Mouse (Mus musculus) embryonic facial prominence, embryonic 14.5 days (tissue): ENCODE measurements around the gene Prss41. TPM values are rescaled to one million over a fixed set of nuclear protein-coding genes. Genes with fewer than 3 reads are reported as not detected.
"Not testable (repeated sequence)": the region's sequence is repeated elsewhere in the genome, so short reads cannot be mapped to it uniquely, and the experiment has no call there.

Experiments
- ATAC-seq: fragments of 200-750 bp; cut with Nextera tagmentation; 2 replicates; pipeline ENCODE4 v1.8.0; 2017; ENCODE audit warnings: low read depth, moderate number of reproducible peaks, moderate TSS enrichment
- DNase-seq: peaks from one replicate; pipeline ENCODE4 v3.0.0-alpha.2; 2015; ENCODE audit warnings: low spot score
- H3K27ac ChIP-seq: fragments of 300-500 bp; sonication (generic); replicated peaks from 2 replicates; pipeline ENCODE4 v1.5.1; 2014; ENCODE audit warnings: low read depth, mild to moderate bottlenecking, low read length, moderate library complexity
- H3K27me3 ChIP-seq: fragments of 300-500 bp; sonication (generic); replicated peaks from 2 replicates; pipeline ENCODE4 v1.6.1; 2014; ENCODE audit warnings: low read length; ENCODE audit not compliant: control insufficient read depth, insufficient read depth
- H3K36me3 ChIP-seq: fragments of 300-500 bp; sonication (generic); 2 replicates; pipeline ENCODE4 v1.6.1; 2014; ENCODE audit warnings: low read length, mixed read lengths; ENCODE audit not compliant: control insufficient read depth, insufficient read depth
- H3K4me1 ChIP-seq: fragments of 300-500 bp; sonication (generic); 2 replicates; pipeline ENCODE4 v1.6.1; 2014; ENCODE audit warnings: antibody characterized with exemption, low read length; ENCODE audit not compliant: control insufficient read depth, insufficient read depth
- H3K4me2 ChIP-seq: fragments of 300-500 bp; sonication (generic); 2 replicates; pipeline ENCODE4 v1.6.1; 2014; ENCODE audit warnings: low read depth, mild to moderate bottlenecking, low read length, moderate library complexity, mixed read lengths
- H3K4me3 ChIP-seq: fragments of 300-500 bp; sonication (generic); 2 replicates; pipeline ENCODE4 v1.5.1; 2014; ENCODE audit warnings: low read depth, mild to moderate bottlenecking, low read length
- H3K9ac ChIP-seq: fragments of 300-500 bp; sonication (generic); 2 replicates; pipeline ENCODE4 v1.6.1; 2014; ENCODE audit warnings: low read depth, mild to moderate bottlenecking, low read length, moderate library complexity, mixed read lengths
- H3K9me3 ChIP-seq: fragments of 300-500 bp; sonication (generic); 2 replicates; pipeline ENCODE4 v1.6.1; 2016; ENCODE audit warnings: low read length; ENCODE audit not compliant: control insufficient read depth
- WGBS: fragments of 180-500 bp; shearing (Covaris S2); extraction: QIAGEN DNeasy Blood & Tissue Kit; methylation state at CpG from one replicate; pipeline ENCODE4 v1.1.7; 2014; 5-methylcytosine and 5-hydroxymethylcytosine counted together
- polyA plus RNA-seq: library from polyadenylated mRNA; unstranded; fragments of >200 nt; fragmentation: Nextera tagmentation; extraction: Ambion mirVana; gene quantifications from 2 replicates; pipeline ENCODE4 v1.2.1, GENCODE M21; 2014

Prss41 gene
- 0.64 and 1.1 TPM in 2 replicates for polyA plus RNA-seq

DNA sequence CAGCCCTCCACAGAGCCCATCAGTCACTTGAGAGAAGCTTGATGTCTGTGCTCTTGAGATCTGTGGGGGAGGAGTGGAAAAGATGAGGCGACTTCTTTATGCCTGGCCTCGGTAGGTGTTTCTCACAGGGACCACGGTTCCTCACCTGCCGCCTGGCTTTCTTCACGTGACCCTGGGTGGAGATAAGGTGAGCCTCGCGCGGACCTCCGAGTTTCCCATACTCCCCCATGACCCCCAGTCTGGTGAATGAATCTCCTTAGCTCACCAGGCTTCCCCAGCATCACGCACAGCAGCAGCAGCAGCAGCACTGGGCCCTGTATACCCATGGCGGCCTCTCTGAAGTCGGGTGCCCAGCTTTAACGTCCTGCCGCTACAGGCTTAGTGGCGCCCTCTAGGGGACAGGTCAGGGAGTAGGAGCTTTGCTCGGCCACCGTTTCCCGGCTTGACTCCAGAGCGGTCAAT lies at the start of gene Prss41, which contains the start of gene Prss32:
Gene Prss41, minus strand, starts transcription at position 361 of the 462 bp plus-strand sequence.
Gene Prss32, plus strand, starts transcription at position 44 of the 462 bp plus-strand sequence.
- 0 out of 2 replicates have a peak within 1 kb of the TSS, but pooled peaks have one; percentile 25 for H3K9ac ChIP-seq
- H3K27ac ChIP-seq = no peak within 1 kb of the TSS
- H3K9me3 ChIP-seq = no peaks in the 10 kb centered on the region
- 10% methylated on average over 15 of the region's 19 CpGs for WGBS
- no peaks in the 10 kb centered on the region for H3K36me3 ChIP-seq
- H3K4me3 ChIP-seq = 0 out of 2 replicates have a peak within 1 kb of the TSS, but pooled peaks have one; percentile 2
- ATAC-seq (0 out of 2 replicates have a peak, but pooled peaks have one; percentile 48), DNase-seq (peak; percentile 50)
- H3K4me2 ChIP-seq = peak within 1 kb of the TSS; percentile 43
- no peaks in the 10 kb centered on the region for H3K27me3 ChIP-seq
- no peaks in the 10 kb centered on the region for H3K4me1 ChIP-seq

GRCm38 (mm10) chr17:23880576-23880975 lies 36.6 kb upstream of the Prss41 start, which contains the start of the genes Dcpp1 and Dcpp2:
TSS of gene Dcpp1 (plus strand) at chr17:23880876.
TSS of gene Dcpp2 (plus strand) at chr17:23880880.
- whole genome bisulfite sequencing = 91% methylated on average over 4 of the region's 4 CpGs
- not testable (repeated sequence) for DNase-seq

GRCm38 (mm10) chr17:23877166-23877565 lies 33.2 kb upstream of the Prss41 start:
- WGBS = 71% methylated on average over 2 of the region's 2 CpGs
- no peak overlapping the region for H3K27ac ChIP-seq

More at GRCm38 (mm10) chr17:23880576-23880975, 36.6 kb upstream of the Prss41 start, which contains the start of the genes Dcpp1 and Dcpp2:
- ATAC-seq, H3K4me3 ChIP-seq, H3K4me2 ChIP-seq, H3K9me3 ChIP-seq, H3K27ac ChIP-seq, H3K9ac ChIP-seq, H3K4me1 ChIP-seq, H3K27me3 ChIP-seq, H3K36me3 ChIP-seq: not testable (repeated sequence)

DNA sequence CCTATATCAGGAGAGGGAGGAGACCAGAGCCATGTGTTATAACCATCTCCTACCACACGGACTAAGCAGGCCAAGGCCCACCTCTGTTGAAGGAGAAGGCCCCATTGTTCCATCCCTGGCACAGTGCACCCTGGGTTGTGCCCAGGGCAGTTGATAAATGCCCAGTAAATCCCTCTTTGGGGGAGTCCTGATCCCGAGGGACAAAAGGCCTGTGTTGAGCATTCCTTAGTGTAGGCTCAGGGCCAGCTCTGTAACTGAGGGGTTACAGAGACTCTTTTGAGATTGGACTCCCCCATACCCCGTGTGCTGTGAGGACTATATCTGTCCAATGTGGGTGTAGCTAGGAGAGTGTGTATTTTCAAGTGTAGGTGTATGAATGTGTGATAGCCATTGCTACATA lies 32.8 kb upstream of the Prss41 start:
- Histone ChIP-seq H3K9me3 (no peaks in the 10 kb centered on the region), H3K4me3 (no peak overlapping the region), H3K27me3 (no peaks in the 10 kb centered on the region), H3K36me3 (no peaks in the 10 kb centered on the region), H3K9ac (no peak overlapping the region), H3K4me2 (no peak overlapping the region), H3K27ac (no peak overlapping the region), H3K4me1 (no peaks in the 10 kb centered on the region)
- ATAC-seq (peak; percentile 83), DNase-seq (peak; percentile 66)
- WGBS = 34% methylated on average over 3 of the region's 3 CpGs

More at GRCm38 (mm10) chr17:23877166-23877565, 33.2 kb upstream of the Prss41 start:
- Histone ChIP-seq H3K9me3 (no peaks in the 10 kb centered on the region), H3K27me3 (no peaks in the 10 kb centered on the region), H3K4me3 (no peak overlapping the region), H3K36me3 (no peaks in the 10 kb centered on the region), H3K4me1 (no peaks in the 10 kb centered on the region), H3K4me2 (no peak overlapping the region), H3K9ac (no peak overlapping the region)
- peak; percentile 39 for DNase-seq
- ATAC-seq = peak; percentile 59; the same call in 1 of the 2 replicates

- Histone ChIP-seq H3K4me2 (no peak overlapping the region), H3K27me3 (no peaks in the 10 kb centered on the region), H3K4me1 (no peaks in the 10 kb centered on the region), H3K9me3 (no peaks in the 10 kb centered on the region), H3K36me3 (no peaks in the 10 kb centered on the region), H3K9ac (no peak overlapping the region), H3K27ac (no peak overlapping the region), H3K4me3 (no peak overlapping the region)
- WGBS = 41% methylated on average over 8 of the region's 8 CpGs
- ATAC-seq (no peak), DNase-seq (peak; percentile 56)
Measured at GRCm38 (mm10) chr17:23873884-23874856, 30.2 kb upstream of the Prss41 start.

GRCm38 (mm10) chr17:23868513-23868912 lies 24.5 kb upstream of the Prss41 start:
- Histone ChIP-seq H3K4me1 (no peaks in the 10 kb centered on the region), H3K36me3 (no peaks in the 10 kb centered on the region), H3K9me3 (no peaks in the 10 kb centered on the region), H3K4me3 (no peak overlapping the region), H3K4me2 (no peak overlapping the region), H3K27me3 (no peaks in the 10 kb centered on the region), H3K9ac (no peak overlapping the region), H3K27ac (no peak overlapping the region)
- DNase-seq (no peak), ATAC-seq (no peak)
- 94% methylated on average over 11 of the region's 11 CpGs for WGBS

DNA sequence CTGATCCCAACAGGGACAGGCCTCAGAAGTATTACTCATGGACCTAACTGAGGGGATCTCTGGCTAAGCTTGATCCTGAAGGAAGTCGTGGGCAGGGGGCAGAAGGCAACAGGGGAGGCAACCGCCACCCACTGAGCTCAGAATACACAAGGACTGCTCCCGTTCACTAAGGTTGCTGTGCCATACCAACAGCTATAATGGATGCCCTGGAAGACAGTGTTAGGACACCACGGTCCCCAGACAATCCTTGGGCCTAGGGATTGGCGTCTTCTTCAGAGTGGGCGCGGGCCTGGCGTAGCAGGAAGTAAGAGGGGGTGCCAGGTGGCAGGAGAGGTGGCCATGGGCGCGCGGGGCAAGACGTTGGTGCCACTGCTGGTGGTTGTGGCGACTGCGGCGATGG lies 23.8 kb upstream of the Prss41 start, which contains the start of gene Prss21:
Gene Prss21, plus strand, starts transcription at position 301 of the 400 bp plus-strand sequence.
- no peak within 1 kb of the TSS for H3K9ac ChIP-seq
- H3K9me3 ChIP-seq = no peaks in the 10 kb centered on the region
- 84% methylated on average over 15 of the region's 15 CpGs for WGBS
- H3K4me3 ChIP-seq = no peak within 1 kb of the TSS
- no peak within 1 kb of the TSS for H3K27ac ChIP-seq
- H3K36me3 ChIP-seq = no peaks in the 10 kb centered on the region
- H3K27me3 ChIP-seq = no peaks in the 10 kb centered on the region
- no peak within 1 kb of the TSS for H3K4me2 ChIP-seq
- H3K4me1 ChIP-seq = no peaks in the 10 kb centered on the region
- DNase-seq (no peak), ATAC-seq (no peak)

DNA sequence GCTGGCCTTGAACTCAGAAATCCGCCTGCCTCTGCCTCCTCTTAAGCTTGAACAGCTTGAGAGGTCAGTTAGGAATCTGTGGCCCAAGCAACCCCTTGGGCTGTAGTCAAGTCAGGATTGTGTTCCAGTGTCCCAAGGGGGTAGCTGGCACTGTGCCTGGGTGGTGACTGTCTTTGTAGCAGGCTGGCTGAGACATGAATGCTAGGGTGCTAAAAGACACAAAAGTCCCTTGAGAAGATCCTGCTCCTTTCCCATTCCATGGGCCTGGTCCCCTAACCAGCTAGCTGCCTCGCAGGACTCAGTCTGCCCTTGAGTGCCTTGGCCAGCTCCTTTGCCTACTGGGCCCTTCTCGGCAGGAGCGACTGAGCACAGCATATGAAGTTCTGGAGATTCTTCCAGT lies 19.0 kb upstream of the Prss41 start:
- Histone ChIP-seq H3K36me3 (no peaks in the 10 kb centered on the region), H3K4me1 (no peaks in the 10 kb centered on the region), H3K9ac (no peak overlapping the region), H3K27me3 (no peaks in the 10 kb centered on the region), H3K27ac (no peak overlapping the region), H3K4me3 (no peak overlapping the region), H3K9me3 (no peaks in the 10 kb centered on the region), H3K4me2 (no peak overlapping the region)
- no peak for DNase-seq
- 81% methylated on average over 4 of the region's 4 CpGs for WGBS
- no peak for ATAC-seq
